Mouse (Mus musculus) Patski (cell line): ENCODE data around the gene Slc35d1. TPM values are rescaled to one million over a fixed set of nuclear protein-coding genes. Genes with fewer than 3 reads are reported as not detected.

Experiments
- ATAC-seq: fragments of 100-300 bp; one replicate; pipeline ENCODE4 v1.8.0; 2021
- CTCF ChIA-PET: fragments of 350-600 bp; sonication (Branson Sonifier 250); formaldehyde crosslinking; loops from one replicate; lab custom pipeline; 2022; ENCODE audit warnings: inconsistent platforms; lab: Charles Lee
- POLR2A ChIA-PET: fragments of 350-600 bp; sonication (Branson Sonifier 250); formaldehyde crosslinking; loops from one replicate; lab custom pipeline; 2022; ENCODE audit warnings: antibody characterized with exemption, inconsistent platforms; lab: Charles Lee
- DNase-seq: peaks from one replicate; pipeline ENCODE4 v3.0.0-alpha.2; 2011; ENCODE audit warnings: low read depth, low spot score
- H3K27me3 ChIP-seq: fragments of 371-371 bp; one replicate; pipeline ENCODE4 v1.5.1; 2021
- CTCF ChIP-seq: fragments of 100-300 bp; IDR thresholded peaks from one replicate; pipeline ENCODE4 v1.5.1; 2021
- in situ Hi-C: fragments of 300-500 bp; cut with MboI; formaldehyde crosslinking; loops from 3 replicates; pipeline ENCODE4 v1.11.1; 2018; ENCODE audit warnings: low pct_unique_long_range_greater_than_20kb, mixed read lengths
- polyA plus RNA-seq: library from polyadenylated mRNA; unstranded; gene quantifications from one replicate; pipeline ENCODE4 v1.2.3, GENCODE M21; 2021

Slc35d1 gene
- polyA plus RNA-seq, 1 experiment from 2014 or later = 3.7 TPM

GRCm38 (mm10) chr4:103219011-103219410, 4.0 kb upstream of the Slc35d1 start:
- ATAC-seq (no peak), DNase-seq (no peak)
- ChIA-PET POLR2A (no interaction called here), CTCF (no interaction called here)
- H3K27me3 ChIP-seq = no peaks in the 10 kb centered on the region
- in situ Hi-C loops = no loop called here
- no peak for TF ChIP-seq CTCF

- POLR2A ChIA-PET = no interaction called here
- TF ChIP-seq CTCF = no peak
- no peaks in the 10 kb centered on the region for H3K27me3 ChIP-seq
- ATAC-seq = no peak
- in situ Hi-C loops = no loop called here
- CTCF ChIA-PET = no interaction called here
- no peak for DNase-seq
Measured at GRCm38 (mm10) chr4:103216046-103216445, 1.1 kb upstream of the Slc35d1 start.

GRCm38 (mm10) chr4:103214498-103214924, 453 bp downstream of the Slc35d1 start:
- POLR2A ChIA-PET = interaction anchor here (1.0 to 1.4 kb wide), 2 partner anchors 93 to 99 kb away, joined by 3 to 4 read pairs; partner anchors contain the start of gene Oma1
- TF ChIP-seq CTCF = no peak
- peak; percentile 82 for ATAC-seq
- no peaks in the 10 kb centered on the region for H3K27me3 ChIP-seq
- CTCF ChIA-PET = no interaction called here
- in situ Hi-C loops = no loop called here
- no peak for DNase-seq

GRCm38 (mm10) chr4:103213859-103214497, 986 bp downstream of the Slc35d1 start:
- H3K27me3 ChIP-seq = no peaks in the 10 kb centered on the region
- TF ChIP-seq CTCF = no peak
- ATAC-seq (peak; percentile 13), DNase-seq (no peak)
- POLR2A ChIA-PET = interaction anchor here (1.4 kb wide), 1 partner anchor 92 kb away, joined by 4 read pairs; no protein-coding TSS in a partner anchor
- CTCF ChIA-PET = no interaction called here
- in situ Hi-C loops = no loop called here

- CTCF ChIA-PET = no interaction called here
- POLR2A ChIA-PET = no interaction called here
- no peak for DNase-seq
- no peak for ATAC-seq
- in situ Hi-C loops = no loop called here
- no peak for TF ChIP-seq CTCF
- no peaks in the 10 kb centered on the region for H3K27me3 ChIP-seq
Measured at GRCm38 (mm10) chr4:103208553-103208952, 6.4 kb downstream of the Slc35d1 start.

- TF ChIP-seq CTCF = no peak
- ChIA-PET POLR2A (no interaction called here), CTCF (interaction anchor here (1.6 kb wide), 1 partner anchor 13 kb away, joined by 4 read pairs; no protein-coding TSS in a partner anchor)
- no peak for ATAC-seq
- DNase-seq = no peak
- in situ Hi-C loops = no loop called here
- no peaks in the 10 kb centered on the region for H3K27me3 ChIP-seq
Measured at GRCm38 (mm10) chr4:103203646-103204045, 11.3 kb downstream of the Slc35d1 start.

- CTCF ChIA-PET = no interaction called here
- in situ Hi-C loops = no loop called here
- no peak for ATAC-seq
- POLR2A ChIA-PET = no interaction called here
- H3K27me3 ChIP-seq = no peaks in the 10 kb centered on the region
- no peak for DNase-seq
- no peak for TF ChIP-seq CTCF
Measured at GRCm38 (mm10) chr4:103200046-103200445, 14.9 kb downstream of the Slc35d1 start.

- no peaks in the 10 kb centered on the region for H3K27me3 ChIP-seq
- in situ Hi-C loops = no loop called here
- POLR2A ChIA-PET = no interaction called here
- DNase-seq (no peak), ATAC-seq (no peak)
- CTCF ChIA-PET = no interaction called here
- no peak for TF ChIP-seq CTCF
Measured at GRCm38 (mm10) chr4:103199086-103199485, 15.9 kb downstream of the Slc35d1 start.

- ChIA-PET POLR2A (no interaction called here), CTCF (no interaction called here)
- ATAC-seq (no peak), DNase-seq (no peak)
- TF ChIP-seq CTCF = no peak
- in situ Hi-C loops = no loop called here
- H3K27me3 ChIP-seq = no peaks in the 10 kb centered on the region
Measured at GRCm38 (mm10) chr4:103197401-103197800, 17.6 kb downstream of the Slc35d1 start.

GRCm38 (mm10) chr4:103192421-103192820, 22.5 kb downstream of the Slc35d1 start:
- CTCF ChIA-PET = no interaction called here
- POLR2A ChIA-PET = no interaction called here
- in situ Hi-C loops = no loop called here
- DNase-seq (no peak), ATAC-seq (no peak)
- H3K27me3 ChIP-seq = no peaks in the 10 kb centered on the region
- TF ChIP-seq CTCF = peak; percentile 35

GRCm38 (mm10) chr4:103188786-103189640, 26.0 kb downstream of the Slc35d1 start:
- in situ Hi-C loops = no loop called here

More at GRCm38 (mm10) chr4:103188786-103189640, 26.0 kb downstream of the Slc35d1 start:
- TF ChIP-seq CTCF = no peak
- no peak for DNase-seq
- no peak for ATAC-seq
- ChIA-PET CTCF (interaction anchor here (0.7 to 1.0 kb wide), 3 partner anchors 9 to 15 kb away, joined by 3 read pairs; no protein-coding TSS in a partner anchor), POLR2A (no interaction called here)
- H3K27me3 ChIP-seq = no peaks in the 10 kb centered on the region
